Mouse (Mus musculus): Measurements from ENCODE around the gene Slc39a11.

Gene Slc39a11

DNA sequence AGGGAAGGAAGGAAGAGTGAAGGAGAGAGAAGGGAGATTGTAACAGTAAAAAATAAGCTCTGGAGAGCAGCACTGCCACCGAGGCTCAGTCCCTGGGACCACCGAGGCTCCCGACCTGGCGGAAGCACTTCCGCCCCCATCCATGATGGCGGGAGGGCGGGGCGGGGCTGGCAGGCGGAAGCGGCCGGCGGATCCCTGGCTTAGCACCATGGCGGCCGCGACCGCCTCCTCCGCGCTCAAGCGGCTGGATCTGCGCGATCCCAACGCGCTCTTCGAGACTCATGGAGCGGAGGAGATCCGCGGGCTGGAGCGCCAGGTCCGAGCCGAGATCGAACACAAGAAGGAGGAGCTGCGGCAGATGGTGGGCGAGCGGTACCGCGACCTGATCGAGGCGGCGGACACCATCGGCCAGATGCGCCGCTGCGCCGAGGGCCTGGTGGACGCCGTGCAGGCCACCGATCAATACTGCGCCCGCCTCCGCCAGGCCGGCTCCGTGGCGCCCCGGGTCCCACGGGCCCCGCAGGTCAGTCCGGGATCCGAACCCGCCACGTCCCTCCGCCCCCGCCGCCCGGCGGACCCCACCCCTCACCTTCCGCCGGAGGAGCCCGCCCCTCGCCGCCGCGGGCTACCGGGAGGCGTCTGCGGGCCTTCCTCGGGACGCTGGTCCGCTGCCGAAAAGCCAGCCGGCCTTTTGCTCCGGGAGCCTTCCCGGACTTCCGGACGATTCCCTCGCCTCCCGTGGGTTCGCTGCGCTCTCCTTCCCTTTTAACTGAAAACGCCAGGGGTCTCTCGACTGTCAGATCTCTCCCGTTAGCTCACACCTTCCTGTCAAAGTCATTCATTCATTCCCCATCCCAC, at the start of gene Slc39a11:
Gene Slc39a11, minus strand, starts transcription at position 727 of the 858 bp plus-strand sequence.
- no peak for DNase-seq (ENCODE audit: low read depth, low spot score)

DNA sequence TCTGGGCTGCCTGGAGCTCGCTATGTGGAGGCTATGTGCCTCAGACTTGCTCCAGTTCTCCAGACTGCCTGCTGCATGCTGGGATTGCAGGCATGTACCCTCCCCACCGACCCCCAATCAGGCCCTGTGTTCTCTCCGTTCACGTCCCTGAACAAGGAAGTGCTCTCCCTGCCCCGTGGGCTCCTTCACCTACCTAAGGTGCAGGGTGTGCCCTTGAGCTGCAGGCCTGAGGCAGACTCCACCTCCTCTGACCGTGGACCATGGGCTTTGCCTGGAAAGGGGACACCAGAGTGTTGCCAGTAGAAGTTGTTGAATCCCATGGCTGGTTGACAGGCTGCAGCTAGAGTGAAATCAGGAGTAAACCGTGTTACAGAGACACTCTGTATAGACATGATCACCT, 49.8 kb upstream of the Slc39a11 start:
- no peak for DNase-seq (ENCODE audit: low read depth, low spot score)

DNA sequence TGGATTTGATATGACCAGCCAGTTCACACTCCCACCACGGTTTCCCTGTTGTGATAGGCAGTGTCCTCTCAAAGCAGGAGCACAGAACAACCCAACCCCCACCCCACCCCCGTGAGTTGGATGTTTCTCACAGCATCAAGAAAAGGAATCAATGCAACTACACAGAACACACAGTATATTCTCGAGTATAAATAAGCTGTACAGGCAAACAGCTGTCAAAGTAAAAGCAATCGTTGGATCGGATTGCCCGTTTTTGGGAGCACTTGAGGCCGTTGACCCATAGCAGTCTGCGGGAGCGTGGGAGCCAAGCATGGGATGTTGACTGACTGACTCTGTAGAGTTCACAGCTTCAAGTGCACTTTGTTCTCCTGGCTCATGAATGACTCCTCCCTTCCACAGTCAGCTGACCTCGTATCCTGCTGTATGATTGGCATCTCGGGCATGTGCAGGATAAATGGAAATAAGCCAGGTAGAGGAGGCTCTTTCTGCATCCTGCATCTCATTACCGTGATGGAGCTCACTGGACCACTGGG, 48.2 kb upstream of the Slc39a11 start:
- no peak for DNase-seq (ENCODE audit: low read depth, low spot score)

DNA sequence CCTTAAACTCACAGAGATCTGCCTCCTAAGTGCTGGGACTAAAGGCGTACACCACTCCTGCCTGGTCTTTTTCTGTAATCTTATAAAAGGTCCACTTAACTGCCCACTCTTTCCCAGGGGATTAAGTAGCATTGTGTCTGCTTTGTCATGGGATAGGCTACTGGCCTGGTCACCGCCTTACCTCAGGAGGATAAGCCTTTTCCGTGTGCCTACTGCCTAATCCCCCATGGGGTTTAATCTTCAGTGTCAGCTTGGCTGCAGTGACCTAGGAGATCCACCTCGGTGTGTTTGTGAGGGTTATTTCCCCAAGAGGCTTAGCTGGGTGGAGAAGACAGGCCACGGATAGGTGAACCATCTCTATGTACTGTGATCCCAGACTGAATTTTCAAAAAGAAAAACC, 47.7 kb upstream of the Slc39a11 start:
- no peak for DNase-seq (ENCODE audit: low read depth, low spot score)

DNA sequence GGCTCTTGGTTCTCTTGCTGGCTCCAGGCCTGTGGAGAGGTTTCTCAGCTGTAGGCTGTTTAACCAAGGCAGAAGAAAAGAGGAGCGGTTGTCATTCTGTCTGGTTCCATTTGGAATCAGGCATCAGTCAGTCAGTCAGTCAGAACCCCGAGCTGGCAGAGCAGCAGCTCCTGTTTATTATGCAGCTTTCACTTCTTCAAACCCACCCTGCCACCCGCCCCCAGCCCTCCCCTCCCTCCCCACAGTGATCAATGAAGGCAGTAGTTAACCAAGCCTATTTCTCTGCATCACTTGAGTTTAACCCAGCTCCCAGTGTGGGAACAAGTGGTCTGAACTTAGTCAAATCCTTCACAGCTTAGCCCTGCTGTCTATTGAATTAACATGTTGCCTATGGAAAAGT, 42.0 kb upstream of the Slc39a11 start:
- no peak for DNase-seq (ENCODE audit: low read depth, low spot score)

DNA sequence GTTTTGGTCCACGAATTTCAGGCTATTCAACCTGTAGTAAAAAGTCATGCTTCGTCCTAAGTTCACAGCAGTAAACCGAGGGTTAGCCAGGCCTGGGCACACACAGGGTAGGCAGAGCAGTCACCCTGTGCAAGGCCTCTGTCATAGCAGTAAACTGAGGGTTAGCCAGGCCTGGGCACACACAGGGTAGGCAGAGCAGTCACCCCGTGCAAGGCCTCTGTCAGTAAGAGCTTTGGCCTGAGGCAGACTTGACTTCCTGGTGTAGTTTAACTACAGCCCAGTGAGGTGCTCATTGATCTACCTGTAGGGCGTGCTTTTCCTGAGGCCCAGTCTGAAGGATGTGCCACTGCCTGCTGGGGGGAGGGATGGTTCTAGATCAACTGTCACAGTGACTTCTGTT, 41.4 kb upstream of the Slc39a11 start:
- DNase-seq (ENCODE audit: low read depth, low spot score), result no peak

DNA sequence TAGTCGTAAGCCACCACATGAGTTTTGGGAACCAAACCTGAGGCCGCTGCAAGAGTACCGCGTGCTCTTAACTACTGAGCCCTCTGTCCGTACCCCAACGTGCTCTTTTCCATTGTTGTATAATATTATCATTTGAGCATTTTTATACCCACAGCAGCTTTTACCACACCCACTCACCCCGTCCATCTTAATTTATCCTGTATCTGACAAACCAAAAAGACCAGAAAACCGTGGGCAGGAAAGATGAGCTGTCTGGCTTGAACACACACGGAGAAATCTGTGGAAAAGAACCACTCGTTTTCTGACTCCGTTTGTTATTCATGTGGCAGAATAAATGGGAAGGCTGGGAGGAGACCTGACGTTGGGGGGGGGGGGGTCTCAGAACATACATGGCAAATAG, 40.6 kb upstream of the Slc39a11 start:
- no peak for DNase-seq (ENCODE audit: low read depth, low spot score)

DNA sequence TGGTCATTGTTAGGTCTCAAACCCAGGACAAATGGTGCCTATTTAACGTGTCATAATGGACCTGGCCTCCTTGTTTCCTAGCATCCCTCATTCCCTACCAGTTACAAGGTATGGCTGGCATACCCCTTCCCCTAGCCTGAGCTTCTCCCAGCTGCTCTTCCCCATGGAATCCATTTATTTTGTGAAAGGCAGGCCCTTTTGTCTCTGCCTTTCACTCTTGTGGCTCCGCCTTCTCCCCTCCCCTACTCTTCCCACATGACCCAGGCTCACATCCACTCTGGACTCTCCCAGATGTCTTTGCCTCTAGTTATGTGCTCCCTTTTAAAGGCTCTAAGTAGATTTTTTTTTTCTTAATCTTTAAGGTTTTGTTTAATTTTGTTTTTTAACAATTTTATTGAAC, 37.2 kb upstream of the Slc39a11 start:
- no peak for DNase-seq (ENCODE audit: low read depth, low spot score)

DNA sequence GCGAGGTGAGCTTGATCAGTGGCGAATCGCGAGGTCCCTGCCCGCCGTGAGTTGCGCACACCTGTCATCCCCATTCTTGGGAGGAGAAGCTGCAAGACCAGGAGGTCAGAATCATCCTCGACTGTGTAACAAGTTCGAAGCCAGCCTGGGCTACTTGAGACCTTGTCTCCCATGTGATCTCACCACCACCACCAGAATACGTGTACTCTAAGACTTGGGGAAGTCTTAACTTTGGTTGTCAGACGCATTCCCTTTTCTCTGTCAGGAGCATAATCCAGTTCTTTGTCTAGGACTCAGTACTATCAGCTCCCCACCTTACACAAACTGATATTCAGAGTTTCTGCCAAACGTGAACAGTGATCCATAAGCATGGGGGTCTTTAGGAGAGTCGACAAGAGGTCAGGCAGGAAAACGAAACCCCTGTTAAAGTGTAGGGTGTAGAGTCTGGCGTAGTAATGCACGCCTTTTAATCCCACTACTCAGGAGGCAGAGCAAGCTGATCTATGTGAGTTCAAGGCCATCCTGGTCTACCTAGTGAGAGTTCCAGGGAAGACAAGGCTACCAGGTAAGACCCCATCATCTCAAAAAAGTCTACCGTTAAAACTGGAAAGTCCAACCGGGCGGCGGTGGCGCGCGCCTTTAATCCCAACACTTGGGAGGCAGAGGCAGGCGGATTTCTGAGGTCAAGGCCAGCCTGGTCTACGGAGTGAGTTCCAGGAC, 35.0 kb upstream of the Slc39a11 start:
- DNase-seq (ENCODE audit: low read depth, low spot score), result no peak

DNA sequence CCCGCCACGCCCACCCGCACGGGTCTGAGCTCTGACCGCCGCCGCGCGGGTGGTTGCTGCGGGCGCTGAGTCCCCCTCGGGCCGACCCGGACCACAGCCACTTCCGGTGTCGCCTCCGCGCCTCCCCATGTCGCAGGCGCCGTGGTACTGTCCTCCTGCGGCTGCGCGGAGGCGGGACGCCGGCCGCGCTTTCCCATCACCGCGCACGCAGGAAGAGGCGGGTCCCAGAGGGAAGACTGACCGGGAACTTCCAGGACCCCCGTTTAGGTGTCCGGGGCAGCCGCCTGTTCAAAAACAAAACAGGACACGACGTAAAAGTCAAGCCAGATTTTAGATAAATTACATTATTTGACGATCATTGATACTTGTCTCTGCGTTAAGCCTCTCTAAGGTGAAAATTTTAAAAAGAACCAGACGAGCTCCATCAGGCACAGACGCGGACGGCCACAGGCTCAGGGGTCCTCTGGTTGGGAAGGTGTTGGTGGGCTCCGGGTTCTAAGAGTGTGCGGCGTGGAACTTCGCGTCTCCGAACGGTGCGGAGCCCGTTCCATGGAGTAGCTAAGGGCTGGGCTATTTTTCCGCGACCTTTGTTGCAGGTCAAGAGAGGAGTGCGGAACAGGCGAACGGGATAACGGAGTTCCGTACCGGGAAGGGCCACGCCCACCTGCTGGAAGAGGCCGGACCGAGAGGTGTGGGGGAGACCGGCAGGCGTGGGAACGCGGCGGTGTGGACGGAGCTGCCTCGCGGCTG, 34.3 kb upstream of the Slc39a11 start, which contains the start of the genes Fam104a and D11Wsu47e:
Gene Fam104a, minus strand, starts transcription at position 199 of the 750 bp plus-strand sequence.
Gene D11Wsu47e, plus strand, starts transcription at position 456 of the 750 bp plus-strand sequence.
- DNase-seq (ENCODE audit: low read depth, low spot score), result peak; percentile 93

DNA sequence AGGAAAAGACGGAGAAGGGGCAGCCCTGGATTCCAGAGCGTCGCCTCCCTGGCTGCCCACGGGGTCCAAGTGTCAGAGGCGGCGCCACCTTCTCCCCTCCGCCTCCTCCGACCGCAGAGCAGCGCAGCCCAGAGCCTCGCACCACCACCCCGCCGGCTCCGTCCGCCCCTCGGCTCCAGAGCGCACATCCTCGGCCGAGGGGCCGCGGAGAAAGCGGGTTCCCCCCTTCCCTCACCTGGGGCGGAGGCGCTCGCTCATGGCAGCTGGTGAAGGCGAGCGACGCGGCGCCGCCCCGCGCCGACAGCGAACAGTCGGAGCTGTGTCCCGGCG, 33.7 kb upstream of the Slc39a11 start:
- DNase-seq (ENCODE audit: low read depth, low spot score), result no peak

DNA sequence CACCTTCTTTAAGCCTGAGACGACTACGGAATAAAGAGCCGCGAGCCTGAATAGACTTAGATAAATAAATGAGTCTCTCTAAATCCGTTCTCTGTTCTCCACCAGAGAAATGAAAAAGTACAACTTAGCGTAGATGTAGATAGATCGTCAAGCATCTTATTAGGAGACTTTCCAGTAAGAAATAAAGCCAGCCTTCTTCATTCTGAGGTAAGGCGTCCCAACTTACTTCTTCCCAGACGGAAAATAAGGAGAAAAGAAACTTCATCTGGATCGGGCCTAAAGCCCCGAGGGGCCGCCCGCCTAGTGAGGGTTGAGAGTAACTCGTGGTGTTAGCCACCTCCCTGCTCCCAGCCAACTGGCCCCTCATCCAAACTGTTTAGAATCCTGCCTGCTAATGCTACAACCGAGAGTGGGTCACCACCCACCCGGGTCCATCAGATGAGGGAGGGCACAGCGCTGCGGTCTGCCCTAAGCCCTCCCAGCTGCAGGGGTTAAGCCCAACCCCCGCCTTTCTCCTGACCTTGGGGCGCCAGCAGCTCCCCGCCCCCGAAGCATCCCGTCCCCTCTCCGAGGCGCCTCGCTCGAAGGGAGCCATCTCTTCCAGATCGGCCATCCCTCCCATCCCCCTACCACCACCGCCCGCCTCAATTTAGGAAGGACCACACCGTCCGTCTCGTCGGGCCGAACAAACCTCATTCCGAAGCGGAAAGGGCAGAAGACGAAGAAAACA, 33.2 kb upstream of the Slc39a11 start:
- DNase-seq (ENCODE audit: low read depth, low spot score), result no peak

DNA sequence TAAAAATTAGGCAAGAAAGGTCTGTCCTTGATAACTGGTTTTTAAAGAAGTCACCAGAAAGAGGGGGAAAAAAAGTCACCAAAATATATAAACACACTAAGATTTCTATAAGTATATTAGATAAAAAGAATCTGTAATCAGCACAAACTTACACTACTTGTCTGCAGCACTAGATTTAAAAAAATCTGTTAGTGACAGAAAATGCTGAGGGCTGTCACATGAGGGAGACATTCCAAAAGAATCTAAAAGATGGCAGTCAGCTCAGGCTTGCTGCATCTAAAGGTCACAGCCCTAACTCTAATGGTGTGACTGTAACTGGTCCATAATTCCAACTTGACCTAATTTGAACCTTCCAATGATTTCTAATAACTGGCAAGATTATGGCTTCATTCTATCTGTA, 32.1 kb upstream of the Slc39a11 start:
- no peak for DNase-seq (ENCODE audit: low read depth, low spot score)

DNA sequence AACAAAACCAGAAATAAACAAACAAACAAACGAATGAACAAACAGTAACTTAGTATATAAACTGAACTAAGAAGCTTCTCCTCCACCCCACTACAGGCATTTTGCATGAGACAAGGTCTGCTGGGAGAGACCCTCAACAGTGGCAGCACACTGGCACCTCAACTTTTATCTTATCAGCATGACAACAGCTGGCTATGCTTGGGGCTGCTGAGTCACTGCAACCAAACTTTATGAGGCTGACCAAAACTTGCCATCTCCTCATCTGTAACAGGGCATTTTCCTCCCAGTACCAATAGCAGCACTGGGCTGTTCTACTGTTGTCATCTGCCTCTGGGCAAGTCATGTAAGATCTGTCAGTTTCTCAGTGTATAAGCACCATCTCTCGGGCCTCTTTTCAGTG, 31.1 kb upstream of the Slc39a11 start:
- no peak for DNase-seq (ENCODE audit: low read depth, low spot score)

DNA sequence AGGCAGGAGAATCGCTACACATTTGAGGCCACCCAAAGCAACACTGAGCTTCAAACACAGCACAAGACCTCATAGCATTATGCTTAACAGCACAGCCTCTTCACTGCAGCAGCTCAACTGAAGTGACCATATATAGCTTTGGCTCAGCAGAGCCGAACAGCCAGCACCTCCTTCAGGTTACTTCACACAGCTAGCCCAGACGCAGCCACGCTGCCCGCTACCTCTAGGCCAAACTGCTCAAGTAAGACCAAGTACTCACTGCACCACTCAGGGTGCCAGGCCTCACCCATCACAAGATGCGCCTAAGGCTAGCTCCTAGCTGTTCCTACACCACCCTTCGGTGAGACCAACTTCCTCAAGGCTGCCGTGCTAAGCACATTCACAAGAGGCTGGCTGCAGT, 28.5 kb upstream of the Slc39a11 start:
- DNase-seq (ENCODE audit: low read depth, low spot score), result no peak

DNA sequence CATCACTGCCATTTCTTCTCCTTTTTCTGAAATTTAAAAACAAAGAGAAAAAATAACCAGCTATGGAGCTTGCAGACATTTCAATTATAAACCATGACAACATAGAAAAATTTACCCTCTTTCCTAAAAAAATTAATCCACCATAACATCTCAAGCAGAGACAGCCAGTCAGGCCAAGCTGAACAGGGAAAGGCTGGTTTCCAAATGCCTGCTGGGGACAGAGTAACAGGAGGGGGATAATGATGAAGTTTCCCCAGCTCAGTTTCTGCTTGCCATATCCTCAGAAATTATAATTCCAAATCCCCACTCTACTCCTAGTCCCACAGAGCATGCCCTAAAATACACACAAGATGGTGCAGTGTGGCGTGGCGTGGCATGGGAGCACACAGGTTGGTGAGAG, 27.5 kb upstream of the Slc39a11 start:
- DNase-seq (ENCODE audit: low read depth, low spot score), result no peak

DNA sequence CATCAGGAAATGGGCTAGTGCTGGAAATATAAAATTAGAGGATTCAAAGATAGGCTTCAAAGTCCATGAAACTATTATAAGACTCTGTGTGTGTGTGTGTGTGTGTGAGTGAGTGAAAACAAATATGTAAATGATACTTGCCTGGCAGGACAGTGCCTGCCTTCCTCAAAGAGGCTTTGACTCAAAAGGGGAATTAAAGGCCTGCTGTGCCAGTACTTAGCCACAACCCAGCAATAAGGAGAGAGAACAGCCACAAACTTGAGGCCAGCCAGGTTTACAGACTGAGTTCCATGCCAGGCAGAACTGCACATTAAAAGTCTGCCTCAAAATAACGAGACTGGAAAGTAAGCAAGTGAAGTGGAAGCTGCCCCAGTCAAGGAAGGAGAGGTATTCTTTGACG, 27.0 kb upstream of the Slc39a11 start:
- no peak for DNase-seq (ENCODE audit: low read depth, low spot score)

DNA sequence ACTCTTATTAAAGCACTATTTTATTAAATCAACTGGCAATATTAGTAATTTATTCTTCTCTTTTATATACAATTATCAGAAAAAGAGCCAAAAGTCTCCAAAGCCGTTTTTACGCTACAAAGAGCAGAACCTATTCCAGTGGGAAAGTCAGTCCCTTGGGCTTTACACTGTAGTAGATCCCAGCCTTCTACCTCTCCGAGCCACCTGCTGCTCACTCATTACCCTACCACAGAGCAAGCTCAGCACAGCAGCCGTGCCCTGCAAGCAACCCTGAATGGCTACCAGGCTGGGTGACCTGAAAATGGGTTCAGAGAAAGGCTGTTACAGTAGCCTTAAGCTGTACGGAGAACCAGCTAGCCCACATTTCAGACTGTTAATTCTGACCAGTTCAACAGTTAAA, 24.7 kb upstream of the Slc39a11 start:
- DNase-seq (ENCODE audit: low read depth, low spot score), result no peak

DNA sequence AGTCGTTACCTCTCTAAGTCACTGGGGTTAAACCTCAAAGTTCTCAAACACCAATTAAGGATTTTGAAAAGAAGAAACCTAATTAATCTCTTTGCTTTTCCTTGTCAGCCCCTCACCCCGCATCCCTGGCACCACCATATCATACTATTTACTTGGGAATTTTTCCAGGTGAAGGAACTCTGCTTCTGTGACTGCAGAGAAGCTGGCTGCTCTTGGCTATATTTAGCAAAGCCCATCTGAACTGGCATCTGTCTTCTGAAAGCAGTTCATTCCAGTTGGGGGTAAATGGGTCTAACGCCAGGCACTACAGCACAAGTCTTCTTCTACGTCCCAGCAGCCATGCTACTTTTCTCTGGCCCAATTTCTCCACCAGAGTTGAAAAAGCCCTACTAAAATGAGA, 23.7 kb upstream of the Slc39a11 start:
- DNase-seq (ENCODE audit: low read depth, low spot score), result no peak

DNA sequence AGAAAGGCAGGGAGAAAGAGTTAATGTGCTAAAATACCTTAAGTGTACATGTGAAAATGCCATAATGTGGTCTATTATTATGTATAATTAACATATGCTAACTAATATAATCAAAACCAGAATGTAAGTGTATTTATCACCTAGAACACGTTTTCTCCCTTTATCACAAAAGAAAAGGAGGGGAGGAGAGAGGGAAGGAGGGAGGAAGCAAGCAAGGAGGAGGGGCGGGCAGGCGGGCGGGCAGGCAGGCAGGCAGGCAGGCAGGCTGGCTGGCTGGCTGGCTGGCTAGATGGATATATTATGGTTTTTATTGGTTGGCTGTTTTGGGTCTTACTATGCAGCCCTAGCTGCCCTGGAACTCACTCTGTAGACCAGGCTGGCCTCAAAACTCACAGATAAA, 19.8 kb upstream of the Slc39a11 start:
- DNase-seq (ENCODE audit: low read depth, low spot score), result no peak

DNA sequence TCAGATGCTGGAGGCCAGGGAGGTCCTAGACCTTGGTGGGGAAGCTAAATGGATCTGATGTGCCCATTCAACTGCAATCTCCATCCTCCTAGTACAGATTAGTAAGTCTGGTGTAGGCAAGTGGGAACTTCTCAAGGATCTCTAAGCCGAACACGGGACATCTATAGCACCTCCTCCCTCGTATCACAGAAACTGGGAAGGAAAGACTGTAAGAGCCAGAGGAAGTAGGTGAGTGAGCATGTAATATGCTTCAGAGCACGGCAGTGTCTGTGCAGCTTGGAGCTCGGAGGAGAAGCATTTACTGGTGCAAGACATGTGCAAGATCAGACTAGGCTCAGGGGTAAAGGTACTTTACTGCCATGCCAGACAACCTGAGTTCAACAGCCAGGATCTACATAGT, 19.0 kb upstream of the Slc39a11 start:
- DNase-seq (ENCODE audit: low read depth, low spot score), result no peak

Data from brain, embryonic 18.5 days (tissue).